Mouse (Mus musculus) MEL (cell line): ENCODE results near the gene Grip2.

Source experiments
- CTCF ChIP-seq, 3 experiments: IDR thresholded peaks in 2 of 3; conservative IDR thresholded peaks in 1 of 3; 2 replicates each; pipeline ENCODE4 v1.5.1; 2011 to 2012; ENCODE audit warnings: low read length in 3 of 3, low read depth in 2 of 3, mild to moderate bottlenecking in 2 of 3, improper control_type of control experiment in 1 of 3, inconsistent platforms in 1 of 3, mixed read lengths in 1 of 3, moderate library complexity in 1 of 3; ENCODE audit not compliant: control insufficient read depth in 1 of 3, insufficient read depth in 1 of 3, poor library complexity in 1 of 3, severe bottlenecking in 1 of 3
- EP300 ChIP-seq, 2 experiments: IDR thresholded peaks; 2 replicates each; pipeline ENCODE4 v1.6.1; 2011; ENCODE audit warnings: improper control_type of control experiment in 2 of 2, low read length in 2 of 2, low read depth in 1 of 2, mild to moderate bottlenecking in 1 of 2
- POLR2AphosphoS2 ChIP-seq: IDR thresholded peaks from 2 replicates; pipeline ENCODE4 v1.6.1; 2011; ENCODE audit warnings: low read length, improper control_type of control experiment
- USF2 ChIP-seq, 2 experiments: IDR thresholded peaks; 2 replicates each; pipeline ENCODE4 v1.6.1; 2011 to 2012; ENCODE audit warnings: improper control_type of control experiment in 2 of 2, low read length in 2 of 2, borderline replicate concordance in 1 of 2, inconsistent platforms in 1 of 2, low read depth in 1 of 2, mild to moderate bottlenecking in 1 of 2; ENCODE audit not compliant: insufficient read depth in 1 of 2
- ZC3H11A ChIP-seq: IDR thresholded peaks from 2 replicates; pipeline ENCODE4 v1.6.1; 2012; ENCODE audit warnings: low read depth, mild to moderate bottlenecking, inconsistent platforms, low read length, improper control_type of control experiment

DNA sequence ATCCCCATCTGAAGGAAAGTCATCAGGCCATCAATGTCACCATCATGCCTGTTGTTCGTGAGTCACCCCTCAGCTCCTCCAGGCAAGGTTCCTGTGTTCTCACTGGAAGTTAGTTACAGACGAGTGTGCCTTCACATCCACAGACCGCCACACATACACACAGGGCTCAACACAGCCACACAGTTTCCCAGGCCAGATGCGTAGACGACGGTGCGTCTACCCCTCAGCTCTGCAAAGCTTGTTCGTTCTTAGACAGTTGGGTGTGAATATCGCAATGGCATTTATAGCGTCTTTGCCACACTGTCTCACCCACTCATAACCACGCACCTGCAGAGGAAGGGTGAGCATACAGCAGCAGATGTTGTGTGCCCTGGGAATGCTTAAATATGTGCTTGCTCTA lies 38.6 kb upstream of the Grip2 start:
- TF ChIP-seq POLR2AphosphoS2: no peak
- TF ChIP-seq EP300 (IDR thresholded peaks at IDR 0.05; ENCODE audit: low read depth in 1 of 2, low read length in 2 of 2): no peak
- TF ChIP-seq ZC3H11A: no peak
- TF ChIP-seq CTCF (IDR thresholded peaks at IDR 0.05 in 2 of 3, conservative IDR thresholded peaks at IDR 0.05 in 1 of 3; ENCODE audit: control insufficient read depth in 1 of 3, insufficient read depth in 1 of 3, low read depth in 2 of 3, low read length in 3 of 3, poor library complexity in 1 of 3, severe bottlenecking in 1 of 3): no peak
- no peak for TF ChIP-seq USF2 (IDR thresholded peaks at IDR 0.05; ENCODE audit: borderline replicate concordance in 1 of 2, insufficient read depth in 1 of 2, low read depth in 1 of 2, low read length in 2 of 2)
